Mouse (Mus musculus) lung, postnatal 0 days (tissue): ENCODE data around the gene Kif2a.

Experiments
- CTCF ChIP-seq: IDR thresholded peaks from 2 replicates; pipeline ENCODE4 v1.5.1; 2016; ENCODE audit warnings: antibody characterized with exemption, mild to moderate bottlenecking
- EP300 ChIP-seq: IDR thresholded peaks from 2 replicates; pipeline ENCODE4 v1.6.1; 2016; ENCODE audit warnings: antibody characterized with exemption, mild to moderate bottlenecking, control low read depth

DNA sequence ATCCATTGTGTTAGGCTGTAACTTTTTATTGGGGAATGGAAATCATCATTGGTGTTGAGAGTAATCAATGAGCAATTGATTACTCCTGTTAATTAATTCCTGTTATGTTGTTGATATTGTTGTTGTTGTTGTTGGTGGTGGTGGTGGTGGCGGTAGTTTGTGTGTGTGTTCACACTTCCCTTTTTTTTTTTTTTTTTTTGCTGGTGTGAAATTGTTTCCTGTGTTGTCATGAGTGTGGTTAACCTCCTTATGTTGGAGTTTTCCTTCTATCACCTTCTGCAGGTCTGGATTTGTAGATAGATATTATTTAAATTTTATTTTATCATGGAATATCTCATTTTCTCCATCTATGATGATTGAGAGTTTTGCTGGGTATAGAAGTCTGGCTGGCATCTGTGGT, 47.1 kb upstream of the Kif2a start:
- TF ChIP-seq CTCF, result no peak
- TF ChIP-seq EP300, result no peak
